Mouse (Mus musculus) stomach, embryonic 15.5 days (tissue): ENCODE measurements at regions not wholly inside any gene's neighbourhood (a gene's known extent, or its start where the extent isn't known, plus 50 kb on each side); places are given as distances from the start of the nearest gene placed in this dataset.

ENCODE experiments used
- ATAC-seq: fragments of 200-750 bp; cut with Nextera tagmentation; 2 replicates; pipeline ENCODE4 v1.8.0; 2017; ENCODE audit warnings: low read depth, moderate number of reproducible peaks, moderate TSS enrichment; ENCODE audit not compliant: insufficient read depth, low FRiP score
- H3K27ac ChIP-seq: fragments of 300-500 bp; sonication (generic); 2 replicates; pipeline ENCODE4 v1.5.1; 2015; ENCODE audit warnings: mild to moderate bottlenecking, inconsistent platforms
- H3K27me3 ChIP-seq: fragments of 300-500 bp; sonication (generic); replicated peaks from 2 replicates; pipeline ENCODE4 v1.6.1; 2015; ENCODE audit warnings: inconsistent platforms
- H3K36me3 ChIP-seq: fragments of 300-500 bp; sonication (generic); 2 replicates; pipeline ENCODE4 v1.6.1; 2015; ENCODE audit warnings: inconsistent platforms
- H3K4me1 ChIP-seq: fragments of 300-500 bp; sonication (generic); 2 replicates; pipeline ENCODE4 v1.6.1; 2015; ENCODE audit warnings: inconsistent platforms
- H3K4me2 ChIP-seq: fragments of 300-500 bp; sonication (generic); 2 replicates; pipeline ENCODE4 v1.6.1; 2015; ENCODE audit warnings: mild to moderate bottlenecking, inconsistent platforms
- H3K4me3 ChIP-seq: fragments of 300-500 bp; sonication (generic); replicated peaks from 2 replicates; pipeline ENCODE4 v1.5.1; 2015; ENCODE audit warnings: inconsistent platforms
- H3K9ac ChIP-seq: fragments of 300-500 bp; sonication (generic); 2 replicates; pipeline ENCODE4 v1.6.1; 2015; ENCODE audit warnings: inconsistent platforms
- H3K9me3 ChIP-seq: fragments of 300-500 bp; sonication (generic); 2 replicates; pipeline ENCODE4 v1.6.1; 2016; ENCODE audit warnings: inconsistent platforms
- WGBS: fragments of 180-500 bp; shearing (Covaris S2); methylation state at CpG from one replicate; pipeline ENCODE4 v1.1.7; 2015; 5-methylcytosine and 5-hydroxymethylcytosine counted together

DNA sequence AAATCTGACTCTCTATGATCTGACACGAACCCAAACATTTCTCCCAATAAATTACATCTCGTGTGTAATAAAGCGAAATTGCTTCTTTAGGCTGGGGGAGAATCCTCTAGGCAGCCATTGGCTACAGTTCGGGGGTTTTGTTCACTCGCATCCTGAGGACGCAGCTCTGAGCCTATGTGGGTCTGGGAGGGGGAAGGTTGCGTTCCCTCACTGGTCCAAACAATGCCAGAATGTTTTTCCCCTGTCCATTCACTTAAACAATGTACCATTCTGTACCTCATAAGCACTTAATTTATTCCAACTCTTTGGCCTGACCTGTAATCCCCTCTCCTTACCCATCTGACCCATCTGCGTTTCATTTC, 308.6 kb downstream of the Spry2 start:
- Histone ChIP-seq H3K9ac (no peak overlapping the region), H3K27ac (no peak overlapping the region), H3K4me3 (no peak overlapping the region), H3K4me2 (no peak overlapping the region), H3K27me3 (no peaks in the 10 kb centered on the region), H3K36me3 (no peaks in the 10 kb centered on the region), H3K4me1 (no peaks in the 10 kb centered on the region), H3K9me3 (no peaks in the 10 kb centered on the region)
- 85% methylated on average over 8 of the region's 8 CpGs for WGBS
- no peak for ATAC-seq

DNA sequence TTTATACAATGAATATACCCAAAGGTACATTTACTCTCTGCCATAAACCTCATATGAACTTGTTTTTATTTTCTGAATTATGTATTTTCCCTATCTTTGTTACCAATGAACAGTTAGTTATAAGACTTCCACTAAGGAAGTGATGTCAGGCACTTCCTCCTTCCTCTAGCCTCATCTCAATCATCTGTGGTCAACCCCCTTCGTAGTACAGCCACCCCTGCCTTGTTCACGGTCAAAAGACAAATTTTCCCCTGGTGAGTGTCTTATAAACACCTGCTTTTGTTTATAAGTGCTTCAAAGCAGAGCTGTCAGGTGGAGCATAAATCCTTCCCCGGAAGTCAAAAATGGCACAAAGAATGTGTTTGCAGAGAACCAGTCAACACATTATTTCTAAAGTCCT, 312.0 kb downstream of the Spry2 start:
- Histone ChIP-seq H3K36me3 (no peaks in the 10 kb centered on the region), H3K9ac (no peak overlapping the region), H3K27ac (no peak overlapping the region), H3K4me1 (no peaks in the 10 kb centered on the region), H3K9me3 (no peaks in the 10 kb centered on the region), H3K4me2 (no peak overlapping the region), H3K4me3 (no peak overlapping the region), H3K27me3 (no peaks in the 10 kb centered on the region)
- WGBS, result 23% methylated on average over 3 of the region's 3 CpGs
- ATAC-seq, result no peak

DNA sequence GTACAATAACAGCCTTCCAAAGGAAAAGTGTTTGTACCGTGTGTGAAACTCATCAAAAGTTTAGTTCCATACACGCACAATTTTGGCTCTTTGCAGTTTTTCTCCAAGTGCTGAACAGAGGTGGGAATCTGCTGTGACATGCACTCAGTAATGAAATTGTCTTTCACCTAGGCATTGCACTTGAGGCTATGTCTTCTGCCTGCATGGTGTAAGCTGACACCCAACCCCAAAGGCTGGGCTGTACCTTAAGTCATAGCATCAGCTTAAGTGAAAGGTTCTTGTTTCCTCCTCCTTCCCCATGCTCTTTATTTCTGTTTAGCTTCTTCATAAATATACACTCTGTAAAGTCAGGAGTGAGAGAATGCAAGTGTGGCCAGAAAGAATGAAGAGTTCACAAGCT, 313.1 kb downstream of the Spry2 start:
- Histone ChIP-seq H3K4me1 (no peaks in the 10 kb centered on the region), H3K27me3 (no peaks in the 10 kb centered on the region), H3K36me3 (no peaks in the 10 kb centered on the region), H3K27ac (no peak overlapping the region), H3K4me2 (no peak overlapping the region), H3K9ac (no peak overlapping the region), H3K9me3 (no peaks in the 10 kb centered on the region), H3K4me3 (no peak overlapping the region)
- WGBS, result 88% methylated on average over 2 of the region's 2 CpGs
- no peak for ATAC-seq

DNA sequence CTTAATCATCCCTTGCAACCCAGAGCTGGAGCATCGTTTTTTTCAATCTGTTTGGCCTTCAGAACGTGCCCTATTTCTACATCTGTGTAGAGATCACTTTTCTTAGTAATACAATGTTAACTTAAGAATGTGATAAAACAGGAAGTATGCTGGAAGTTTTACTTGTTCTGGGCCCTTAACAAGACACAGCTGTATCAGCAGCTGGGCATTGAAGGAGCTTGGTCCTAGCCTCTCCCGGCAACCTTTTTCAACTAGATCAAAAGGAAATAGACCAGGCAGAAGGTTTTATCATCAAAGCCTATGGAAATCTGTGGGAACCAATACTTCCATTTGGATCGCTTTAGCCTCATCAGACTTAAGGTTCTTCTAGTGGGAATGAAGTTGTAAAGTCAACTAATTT, 317.9 kb downstream of the Ndfip2 start:
- Histone ChIP-seq H3K4me1 (no peaks in the 10 kb centered on the region), H3K4me2 (no peak overlapping the region), H3K4me3 (no peak overlapping the region), H3K9ac (no peak overlapping the region), H3K36me3 (no peaks in the 10 kb centered on the region), H3K9me3 (no peaks in the 10 kb centered on the region), H3K27ac (no peak overlapping the region), H3K27me3 (no peaks in the 10 kb centered on the region)
- ATAC-seq, result no peak
- 46% methylated on average over 4 of the region's 4 CpGs for WGBS

DNA sequence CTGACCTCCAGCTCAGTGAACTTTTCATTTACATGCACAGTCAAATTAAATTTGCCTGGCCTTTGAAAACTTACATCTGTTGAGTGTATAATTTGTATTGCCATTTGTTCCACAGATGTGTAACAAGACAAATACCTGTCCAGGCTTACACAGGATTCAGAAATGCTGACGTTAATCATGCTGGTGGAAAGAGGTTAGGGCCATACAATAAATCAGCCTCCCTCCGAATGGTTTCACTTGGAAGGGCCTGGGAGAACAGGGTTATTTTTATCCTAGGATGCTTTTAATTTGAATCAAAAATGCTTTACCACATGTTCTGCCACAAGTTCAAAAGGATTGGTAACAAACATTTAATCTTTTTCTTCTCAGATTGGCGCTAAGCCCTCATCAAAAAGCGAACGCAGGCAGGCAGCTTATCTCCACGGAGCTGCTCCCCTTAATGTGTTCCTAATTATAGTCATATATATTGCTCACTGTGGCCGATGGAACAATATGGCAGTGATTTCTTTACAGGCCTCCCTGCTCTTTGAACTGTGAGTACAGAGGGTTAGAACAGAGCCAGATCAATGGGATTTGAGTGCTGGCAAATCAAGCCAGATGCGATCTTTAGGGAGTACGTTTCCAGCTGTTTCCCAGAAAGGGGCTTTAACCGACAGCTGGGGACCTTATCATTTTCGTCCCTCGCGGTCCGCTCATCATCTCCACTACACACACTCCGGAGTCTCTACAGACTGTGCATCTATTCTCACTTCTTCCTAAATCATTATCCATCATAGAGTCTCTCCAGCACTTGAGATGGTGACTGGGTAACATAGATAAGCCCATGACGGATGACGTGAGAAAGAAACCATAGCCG, 313.9 kb downstream of the Ndfip2 start:
- Histone ChIP-seq H3K9ac (no peak overlapping the region), H3K4me3 (no peak overlapping the region), H3K4me1 (no peaks in the 10 kb centered on the region), H3K27ac (no peak overlapping the region), H3K9me3 (no peaks in the 10 kb centered on the region), H3K27me3 (no peaks in the 10 kb centered on the region), H3K36me3 (no peaks in the 10 kb centered on the region), H3K4me2 (no peak overlapping the region)
- ATAC-seq, result no peak
- WGBS, result 42% methylated on average over 18 of the region's 18 CpGs

DNA sequence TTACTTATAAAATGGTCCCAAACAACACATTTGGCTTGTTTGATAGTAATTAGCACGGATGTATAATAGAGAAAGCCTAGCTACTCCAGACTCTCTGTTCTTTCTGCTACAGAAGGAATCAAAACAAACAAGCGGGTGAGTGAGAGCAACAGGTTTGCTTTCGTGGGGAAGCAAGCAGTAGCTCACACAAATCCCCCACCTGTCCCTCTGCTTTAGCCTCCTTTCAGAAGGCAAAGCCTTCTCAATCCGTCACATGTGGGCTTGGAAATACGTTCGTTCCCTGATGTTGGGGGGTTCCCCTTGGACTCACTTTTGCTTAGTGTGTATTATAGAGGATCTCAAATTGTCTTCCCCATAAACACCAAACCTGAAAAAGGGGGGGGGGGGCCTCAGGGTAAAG, 311.8 kb downstream of the Ndfip2 start:
- 76% methylated on average over 6 of the region's 6 CpGs for WGBS
- Histone ChIP-seq H3K4me3 (no peak overlapping the region), H3K9ac (no peak overlapping the region), H3K9me3 (no peaks in the 10 kb centered on the region), H3K36me3 (no peaks in the 10 kb centered on the region), H3K27me3 (no peaks in the 10 kb centered on the region), H3K4me1 (no peaks in the 10 kb centered on the region), H3K4me2 (no peak overlapping the region), H3K27ac (no peak overlapping the region)
- no peak for ATAC-seq

DNA sequence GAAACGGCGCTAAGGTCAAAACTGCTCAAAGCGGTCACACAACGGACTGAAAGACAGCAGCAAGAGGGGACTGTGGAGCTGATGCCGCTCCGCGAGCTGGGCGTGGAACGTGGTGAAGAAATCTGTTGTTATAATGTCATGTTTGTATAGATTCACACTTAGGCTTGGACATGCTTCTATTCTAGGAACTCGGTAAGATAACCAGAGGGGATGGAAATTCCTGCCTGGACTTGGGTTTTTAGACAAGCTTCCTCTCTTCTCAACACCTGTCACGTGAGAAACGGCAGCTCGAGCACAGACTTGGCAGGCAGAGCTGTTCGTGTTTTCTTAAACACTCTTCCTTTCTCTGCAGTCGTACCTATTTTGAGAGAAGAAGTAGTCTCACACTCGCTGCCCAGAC, 307.5 kb downstream of the Ndfip2 start:
- Histone ChIP-seq H3K9ac (no peak overlapping the region), H3K4me1 (no peaks in the 10 kb centered on the region), H3K36me3 (no peaks in the 10 kb centered on the region), H3K9me3 (no peaks in the 10 kb centered on the region), H3K4me2 (no peak overlapping the region), H3K27ac (no peak overlapping the region), H3K27me3 (no peaks in the 10 kb centered on the region), H3K4me3 (no peak overlapping the region)
- ATAC-seq, result no peak
- WGBS, result 72% methylated on average over 16 of the region's 16 CpGs

DNA sequence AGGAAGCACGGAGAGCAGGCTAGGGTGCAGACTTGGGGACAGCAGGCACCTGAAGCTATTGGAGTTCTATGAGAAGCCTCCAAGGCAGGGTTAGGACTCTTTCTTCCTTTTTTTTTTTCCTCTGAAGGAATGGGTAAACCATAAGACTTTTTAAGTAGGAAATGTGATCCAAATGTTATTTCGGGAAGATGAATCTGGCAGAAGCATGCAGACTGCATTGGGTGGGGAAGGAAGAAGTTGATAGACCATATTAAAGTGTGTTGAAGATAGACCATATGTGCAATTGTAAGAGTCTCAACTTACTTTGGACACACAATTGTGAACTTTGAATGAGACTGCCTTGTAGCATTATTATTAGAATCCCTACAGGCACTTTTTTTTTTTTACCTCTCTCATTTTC, 304.5 kb downstream of the Ndfip2 start:
- ATAC-seq, result no peak
- Histone ChIP-seq H3K36me3 (no peaks in the 10 kb centered on the region), H3K27me3 (no peaks in the 10 kb centered on the region), H3K27ac (no peak overlapping the region), H3K9me3 (no peaks in the 10 kb centered on the region), H3K4me2 (no peak overlapping the region), H3K4me3 (no peak overlapping the region), H3K9ac (no peak overlapping the region), H3K4me1 (no peaks in the 10 kb centered on the region)
- WGBS, result 82% methylated on average over 2 of the region's 2 CpGs

DNA sequence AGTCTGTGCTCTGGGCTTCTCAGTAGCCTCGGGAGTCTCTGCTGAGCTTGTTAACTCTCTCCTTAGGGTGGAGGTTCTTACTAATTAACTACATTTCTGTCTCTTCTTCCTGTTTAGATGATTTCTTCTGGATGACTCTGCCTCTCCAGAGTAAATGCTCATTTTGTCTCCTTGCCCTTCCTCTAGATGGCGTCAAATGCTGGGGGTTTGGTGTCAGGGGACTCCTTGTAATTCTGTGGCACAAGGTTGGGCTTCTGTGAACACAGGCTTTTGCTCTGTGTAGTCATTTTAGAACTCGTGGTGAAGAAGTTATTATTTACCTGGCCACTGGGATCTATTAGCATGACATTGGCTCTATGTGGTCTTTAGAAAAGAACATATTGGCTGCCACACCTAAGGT, 298.4 kb downstream of the Ndfip2 start:
- Histone ChIP-seq H3K36me3 (no peaks in the 10 kb centered on the region), H3K9ac (no peak overlapping the region), H3K9me3 (no peaks in the 10 kb centered on the region), H3K27me3 (no peaks in the 10 kb centered on the region), H3K4me2 (no peak overlapping the region), H3K4me1 (no peaks in the 10 kb centered on the region), H3K4me3 (no peak overlapping the region), H3K27ac (no peak overlapping the region)
- 62% methylated on average over 3 of the region's 3 CpGs for WGBS
- no peak for ATAC-seq

DNA sequence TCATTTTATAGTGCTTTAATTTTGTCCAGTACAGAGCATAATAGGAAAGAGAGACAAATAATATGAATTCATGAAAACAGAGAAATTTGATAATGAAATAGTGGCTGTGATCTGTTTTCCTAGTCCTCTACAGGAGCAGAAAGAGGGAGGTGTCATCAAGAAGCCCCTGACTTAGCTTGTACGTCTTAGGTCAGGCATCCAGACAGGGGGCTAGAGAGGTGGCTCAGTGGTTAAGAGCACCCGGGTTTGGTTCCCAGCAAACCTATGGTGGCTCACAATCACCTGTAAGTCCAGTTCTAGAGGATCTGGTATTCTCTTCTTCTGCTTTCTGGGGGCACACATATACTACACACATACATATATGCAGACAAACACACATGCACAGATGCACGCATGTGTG, 285.7 kb downstream of the Ndfip2 start:
- no peak overlapping the region for H3K27ac ChIP-seq
- no peaks in the 10 kb centered on the region for H3K4me1 ChIP-seq
- no peaks in the 10 kb centered on the region for H3K27me3 ChIP-seq
- H3K4me2 ChIP-seq, result no peak overlapping the region
- no peak overlapping the region for H3K9ac ChIP-seq
- 83% methylated on average over 3 of the region's 3 CpGs for WGBS
- H3K36me3 ChIP-seq, result no peaks in the 10 kb centered on the region
- H3K9me3 ChIP-seq, result no peaks in the 10 kb centered on the region
- no peak overlapping the region for H3K4me3 ChIP-seq
- ATAC-seq, result no peak

DNA sequence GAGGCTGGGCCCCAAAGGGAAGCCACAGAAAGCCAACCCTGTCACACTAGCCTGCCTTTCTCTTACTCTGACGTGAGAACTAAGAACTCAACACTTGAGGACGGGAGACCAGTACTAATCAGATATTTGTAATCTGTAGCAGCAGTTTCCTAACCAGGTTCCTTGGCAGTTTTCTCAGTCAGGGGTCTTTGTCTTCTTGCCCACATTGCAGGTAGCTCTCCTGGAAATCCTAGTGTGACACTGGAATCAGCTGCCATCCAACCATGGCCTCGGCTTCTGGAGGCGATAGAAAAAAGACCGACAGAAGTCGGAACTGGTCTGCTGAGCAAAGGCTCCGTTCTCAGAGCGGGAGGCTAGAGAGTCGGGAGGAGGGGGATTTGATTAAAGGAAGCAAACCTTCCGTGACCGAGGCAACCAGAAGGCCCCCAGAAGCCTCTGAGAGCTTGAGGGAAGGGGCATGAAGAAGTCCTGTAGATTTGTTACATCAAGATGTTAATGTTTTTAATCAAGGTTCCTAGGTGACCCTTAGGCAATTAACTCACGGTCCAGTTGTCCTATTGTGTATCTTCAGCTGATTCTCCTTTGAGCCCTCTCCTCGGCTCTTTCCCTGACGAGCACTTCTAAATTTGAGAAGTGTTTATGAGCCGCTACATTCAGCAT, 284.2 kb downstream of the Ndfip2 start:
- no peak overlapping the region for H3K9ac ChIP-seq
- no peaks in the 10 kb centered on the region for H3K36me3 ChIP-seq
- H3K4me3 ChIP-seq, result no peak overlapping the region
- no peak overlapping the region; the same call in 1 of the 2 replicates for H3K4me2 ChIP-seq
- no peak overlapping the region for H3K27ac ChIP-seq
- no peaks in the 10 kb centered on the region for H3K9me3 ChIP-seq
- WGBS, result 41% methylated on average over 15 of the region's 15 CpGs
- ATAC-seq, result no peak
- H3K27me3 ChIP-seq, result no peaks in the 10 kb centered on the region
- H3K4me1 ChIP-seq, result no peaks in the 10 kb centered on the region

DNA sequence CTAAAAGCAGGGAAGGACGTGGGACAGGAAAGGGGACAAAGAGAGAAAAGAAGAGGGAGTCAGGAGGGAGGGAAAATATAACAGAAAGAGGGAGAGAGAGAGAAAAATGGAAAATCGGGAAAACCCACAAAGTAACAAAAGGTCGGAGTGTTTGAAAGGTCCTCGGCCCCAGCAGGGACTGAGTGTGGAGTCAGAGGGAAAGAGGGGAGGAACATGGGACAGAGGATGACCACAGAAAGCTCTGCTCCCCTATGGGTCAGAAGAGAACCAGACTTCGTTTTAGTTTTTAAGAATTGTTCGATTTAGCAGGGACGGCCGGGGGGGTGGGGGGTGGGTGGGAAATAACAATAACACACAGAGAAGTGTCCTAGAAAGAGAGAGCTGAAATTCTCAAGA, 283.7 kb downstream of the Ndfip2 start:
- no peak overlapping the region for H3K4me2 ChIP-seq
- no peaks in the 10 kb centered on the region for H3K9me3 ChIP-seq
- ATAC-seq, result no peak
- H3K36me3 ChIP-seq, result no peaks in the 10 kb centered on the region
- H3K27me3 ChIP-seq, result no peaks in the 10 kb centered on the region
- no peak overlapping the region for H3K27ac ChIP-seq
- no peak overlapping the region for H3K4me3 ChIP-seq
- H3K9ac ChIP-seq, result no peak overlapping the region
- 75% methylated on average over 8 of the region's 8 CpGs for WGBS
- H3K4me1 ChIP-seq, result no peaks in the 10 kb centered on the region
